Mouse (Mus musculus): ENCODE data around the gene Hps3. TPM values are rescaled to one million over a fixed set of nuclear protein-coding genes. Genes with fewer than 3 reads are reported as not detected.
"Not testable (repeated sequence)": the region's sequence is repeated elsewhere in the genome, so short reads cannot be mapped to it uniquely, and the experiment has no call there.

Hps3 gene
- polyA plus RNA-seq, 1 experiment = 3.5 TPM

DNA sequence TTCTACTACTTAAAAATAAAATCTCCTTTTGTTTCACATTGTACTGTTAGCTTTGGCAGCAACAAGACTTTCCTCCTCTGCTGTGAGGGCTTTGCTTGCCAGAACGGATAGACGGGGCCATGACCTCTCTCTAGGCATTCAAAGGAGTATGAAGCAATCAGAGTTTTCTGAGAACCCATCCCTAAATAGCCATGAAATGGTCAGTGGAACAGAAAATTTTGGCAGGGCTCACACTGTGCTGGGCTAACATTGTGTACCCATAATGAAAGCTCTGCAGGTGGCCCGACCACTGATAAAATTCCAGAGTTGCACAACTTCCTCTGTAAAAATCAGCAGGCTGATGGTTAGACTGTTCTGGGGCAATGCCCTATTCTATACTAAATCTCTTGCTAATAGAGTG is 81.2 kb downstream of the Hps3 start:
- H3K79me2 ChIP-seq (ENCODE audit: control insufficient read depth, insufficient read depth) = peaks cover 5% of the 10 kb centered on the region
- H3K79me3 ChIP-seq (ENCODE audit: low read depth) = no peaks in the 10 kb centered on the region
- no peaks in the 10 kb centered on the region for H3K36me3 ChIP-seq (ENCODE audit: control insufficient read depth, insufficient read depth)
- H3ac ChIP-seq (ENCODE audit: control insufficient read depth, insufficient read length, low read depth) = no peak overlapping the region
- H3K4me3 ChIP-seq (ENCODE audit: insufficient read depth, poor library complexity, severe bottlenecking) = no peak overlapping the region
- TF ChIP-seq USF1 (IDR thresholded peaks at IDR 0.05; ENCODE audit: low read depth) = no peak
- peak; percentile 96 for TF ChIP-seq CEBPB (IDR thresholded peaks at IDR 0.05; ENCODE audit: low read depth)
- TF ChIP-seq MYOD1 (IDR thresholded peaks at IDR 0.05; ENCODE audit: control insufficient read depth, insufficient read length, low read depth) = no peak
- TF ChIP-seq CTCF (IDR thresholded peaks at IDR 0.05; ENCODE audit: control insufficient read depth, insufficient read depth, insufficient read length) = no peak
- TF ChIP-seq MAX (IDR thresholded peaks at IDR 0.05) = no peak
- H3K27me3 ChIP-seq (ENCODE audit: control insufficient read depth, insufficient read depth, insufficient read length) = no peaks in the 10 kb centered on the region

- peaks cover under 1% of the 10 kb centered on the region for H3K79me2 ChIP-seq (ENCODE audit: control insufficient read depth, insufficient read depth)
- H3ac ChIP-seq (ENCODE audit: control insufficient read depth, insufficient read length, low read depth) = no peak overlapping the region
- TF ChIP-seq MYOD1 (IDR thresholded peaks at IDR 0.05; ENCODE audit: control insufficient read depth, insufficient read length, low read depth) (no peak), MAX (IDR thresholded peaks at IDR 0.05) (no peak), MYOG (IDR thresholded peaks at IDR 0.05; ENCODE audit: control insufficient read depth, extremely low read depth, insufficient read length) (no peak), CEBPB (IDR thresholded peaks at IDR 0.05; ENCODE audit: low read depth) (no peak), CTCF (IDR thresholded peaks at IDR 0.05; ENCODE audit: control insufficient read depth, insufficient read depth, insufficient read length) (no peak), USF1 (IDR thresholded peaks at IDR 0.05; ENCODE audit: low read depth) (no peak), FOSL1 (IDR thresholded peaks at IDR 0.05; ENCODE audit: insufficient read depth, low read length, poor library complexity, severe bottlenecking) (no peak)
- H3K27me3 ChIP-seq (ENCODE audit: control insufficient read depth, insufficient read depth, insufficient read length) = no peaks in the 10 kb centered on the region
- no peak overlapping the region for H3K4me3 ChIP-seq (ENCODE audit: insufficient read depth, poor library complexity, severe bottlenecking)
- H3K36me3 ChIP-seq (ENCODE audit: control insufficient read depth, insufficient read depth) = no peaks in the 10 kb centered on the region
- no peaks in the 10 kb centered on the region for H3K79me3 ChIP-seq (ENCODE audit: low read depth)
Observed at GRCm38 (mm10) chr3:19953425-19953824, 81.7 kb downstream of the Hps3 start.

GRCm38 (mm10) chr3:19949401-19949800 is 85.7 kb downstream of the Hps3 start:
- H3ac ChIP-seq (ENCODE audit: control insufficient read depth, insufficient read length, low read depth); H3K79me3 ChIP-seq (ENCODE audit: low read depth); H3K36me3 ChIP-seq (ENCODE audit: control insufficient read depth, insufficient read depth); H3K79me2 ChIP-seq (ENCODE audit: control insufficient read depth, insufficient read depth); H3K4me3 ChIP-seq (ENCODE audit: insufficient read depth, poor library complexity, severe bottlenecking); H3K27me3 ChIP-seq (ENCODE audit: control insufficient read depth, insufficient read depth, insufficient read length): not testable (repeated sequence)

GRCm38 (mm10) chr3:19948552-19948951 is 86.6 kb downstream of the Hps3 start:
- Histone ChIP-seq H3K79me2 (ENCODE audit: control insufficient read depth, insufficient read depth) (no peaks in the 10 kb centered on the region), H3K4me3 (ENCODE audit: insufficient read depth, poor library complexity, severe bottlenecking) (no peak overlapping the region), H3K36me3 (ENCODE audit: control insufficient read depth, insufficient read depth) (no peaks in the 10 kb centered on the region), H3ac (ENCODE audit: control insufficient read depth, insufficient read length, low read depth) (no peak overlapping the region), H3K27me3 (ENCODE audit: control insufficient read depth, insufficient read depth, insufficient read length) (no peaks in the 10 kb centered on the region), H3K79me3 (ENCODE audit: low read depth) (no peaks in the 10 kb centered on the region)
- TF ChIP-seq MYOD1 (IDR thresholded peaks at IDR 0.05; ENCODE audit: control insufficient read depth, insufficient read length, low read depth) (no peak), CTCF (IDR thresholded peaks at IDR 0.05; ENCODE audit: control insufficient read depth, insufficient read depth, insufficient read length) (no peak), MAX (IDR thresholded peaks at IDR 0.05) (no peak)

Other genes with a start within 250 kb of the Hps3 start
- gene Cp, start 78.3 kb downstream of the Hps3 start, polyA plus RNA-seq (2012; fragmentation: generic; extraction: Trizol) = 1.7 TPM
- gene Hltf, start 22.5 kb upstream of the Hps3 start, polyA plus RNA-seq (2012; fragmentation: generic; extraction: Trizol) = 1.9 TPM
- 20.6 TPM for gene Gyg, start 120.0 kb upstream of the Hps3 start, polyA plus RNA-seq (2012; fragmentation: generic; extraction: Trizol)
- gene Cpa3, start 206.9 kb upstream of the Hps3 start, polyA plus RNA-seq (2012; fragmentation: generic; extraction: Trizol) = not detected
- gene Cpb1, start 240.4 kb upstream of the Hps3 start, polyA plus RNA-seq (2012; fragmentation: generic; extraction: Trizol) = not detected

Measured in C2C12 (cell line).